Mouse (Mus musculus): ENCODE measurements at regions not wholly inside any gene's neighbourhood (a gene's known extent, or its start where the extent isn't known, plus 50 kb on each side); places are given as distances from the start of the nearest gene placed in this dataset.
A peak's percentile ranks its signal among the peaks of the same experiment; 100 is the strongest.

GRCm38 (mm10) chr3:101749841-101750240 is 98.9 kb downstream of the Mab21l3 start:
- Histone ChIP-seq H3K27ac (ENCODE audit: low read depth, low read length) (no peak overlapping the region), H3K27me3 (ENCODE audit: control insufficient read depth, insufficient read depth, low read length) (no peaks in the 10 kb centered on the region), H3K4me1 (replicated peaks; ENCODE audit: control insufficient read depth, insufficient read depth, low read length) (no peaks in the 10 kb centered on the region), H3K9ac (ENCODE audit: low read length) (no peak overlapping the region), H3K9me3 (ENCODE audit: control insufficient read depth, low read length) (no peaks in the 10 kb centered on the region; the same call in 1 of the 2 replicates), H3K36me3 (ENCODE audit: control insufficient read depth, insufficient read depth, low read length) (no peaks in the 10 kb centered on the region), H3K4me3 (ENCODE audit: low read depth, low read length) (no peak overlapping the region), H3K4me2 (ENCODE audit: low read depth, low read length, severe bottlenecking) (no peak overlapping the region)
- ATAC-seq (replicated peaks; ENCODE audit: low FRiP score), result no peak
- DNase-seq (ENCODE audit: low spot score), result no peak
- 55% methylated on average over 3 of the region's 3 CpGs for WGBS

GRCm38 (mm10) chr3:101749031-101749632 is 99.6 kb downstream of the Mab21l3 start:
- Histone ChIP-seq H3K4me3 (ENCODE audit: low read depth, low read length) (no peak overlapping the region), H3K9me3 (ENCODE audit: control insufficient read depth, low read length) (no peaks in the 10 kb centered on the region; the same call in 1 of the 2 replicates), H3K4me1 (replicated peaks; ENCODE audit: control insufficient read depth, insufficient read depth, low read length) (no peaks in the 10 kb centered on the region), H3K9ac (ENCODE audit: low read length) (no peak overlapping the region), H3K36me3 (ENCODE audit: control insufficient read depth, insufficient read depth, low read length) (no peaks in the 10 kb centered on the region), H3K4me2 (ENCODE audit: low read depth, low read length, severe bottlenecking) (no peak overlapping the region), H3K27ac (ENCODE audit: low read depth, low read length) (no peak overlapping the region), H3K27me3 (ENCODE audit: control insufficient read depth, insufficient read depth, low read length) (no peaks in the 10 kb centered on the region)
- ATAC-seq (replicated peaks; ENCODE audit: low FRiP score) (no peak), DNase-seq (ENCODE audit: low spot score) (no peak)
- WGBS, result 74% methylated on average over 3 of the region's 3 CpGs

GRCm38 (mm10) chr3:101748186-101748585 is 100.6 kb downstream of the Mab21l3 start:
- WGBS, result 53% methylated on average over 4 of the region's 4 CpGs
- no peak for ATAC-seq (replicated peaks; ENCODE audit: low FRiP score)
- H3K27ac ChIP-seq (ENCODE audit: low read depth, low read length), result no peak overlapping the region

GRCm38 (mm10) chr3:101740906-101741305 is 107.9 kb downstream of the Mab21l3 start:
- Histone ChIP-seq H3K4me1 (replicated peaks; ENCODE audit: control insufficient read depth, insufficient read depth, low read length) (no peaks in the 10 kb centered on the region), H3K4me3 (ENCODE audit: low read depth, low read length) (no peak overlapping the region), H3K9ac (ENCODE audit: low read length) (no peak overlapping the region), H3K27me3 (ENCODE audit: control insufficient read depth, insufficient read depth, low read length) (no peaks in the 10 kb centered on the region), H3K36me3 (ENCODE audit: control insufficient read depth, insufficient read depth, low read length) (no peaks in the 10 kb centered on the region), H3K27ac (ENCODE audit: low read depth, low read length) (no peak overlapping the region), H3K4me2 (ENCODE audit: low read depth, low read length, severe bottlenecking) (no peak overlapping the region), H3K9me3 (ENCODE audit: control insufficient read depth, low read length) (no peaks in the 10 kb centered on the region)
- ATAC-seq (replicated peaks; ENCODE audit: low FRiP score) (no peak), DNase-seq (ENCODE audit: low spot score) (no peak)
- 87% methylated on average over 4 of the region's 4 CpGs for WGBS

More at GRCm38 (mm10) chr3:101748186-101748585, 100.6 kb downstream of the Mab21l3 start:
- DNase-seq (ENCODE audit: low spot score), result no peak
- Histone ChIP-seq H3K27me3 (ENCODE audit: control insufficient read depth, insufficient read depth, low read length) (no peaks in the 10 kb centered on the region), H3K4me1 (replicated peaks; ENCODE audit: control insufficient read depth, insufficient read depth, low read length) (no peaks in the 10 kb centered on the region), H3K4me2 (ENCODE audit: low read depth, low read length, severe bottlenecking) (no peak overlapping the region), H3K9me3 (ENCODE audit: control insufficient read depth, low read length) (no peaks in the 10 kb centered on the region), H3K36me3 (ENCODE audit: control insufficient read depth, insufficient read depth, low read length) (no peaks in the 10 kb centered on the region), H3K4me3 (ENCODE audit: low read depth, low read length) (no peak overlapping the region), H3K9ac (ENCODE audit: low read length) (no peak overlapping the region)

DNA sequence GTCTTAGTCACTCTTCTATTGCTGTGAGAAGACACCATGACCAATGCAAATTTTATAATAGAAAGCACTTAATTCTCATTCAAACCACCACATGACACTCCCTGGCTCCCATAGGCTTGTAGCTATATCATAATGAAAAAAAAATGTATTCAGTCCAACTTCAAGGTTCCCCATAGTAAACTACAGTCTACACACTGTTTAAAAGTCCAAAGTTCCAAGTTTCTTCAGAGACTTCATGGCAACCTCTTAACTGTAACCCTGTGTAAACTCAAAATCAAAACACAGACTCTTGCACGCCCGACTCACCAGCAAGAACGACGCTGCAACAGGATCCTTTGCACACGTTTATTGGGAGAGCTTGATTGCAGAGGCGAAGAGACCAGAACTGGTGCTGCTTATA is 111.6 kb downstream of the Mab21l3 start:
- ATAC-seq (replicated peaks; ENCODE audit: low FRiP score) (no peak), DNase-seq (ENCODE audit: low spot score) (peak; percentile 3)
- no peak overlapping the region for H3K27ac ChIP-seq (ENCODE audit: low read depth, low read length)
- H3K9me3 ChIP-seq (ENCODE audit: control insufficient read depth, low read length), result no peaks in the 10 kb centered on the region
- no peak overlapping the region for H3K4me2 ChIP-seq (ENCODE audit: low read depth, low read length, severe bottlenecking)
- H3K36me3 ChIP-seq (ENCODE audit: control insufficient read depth, insufficient read depth, low read length), result no peaks in the 10 kb centered on the region
- WGBS, result 94% methylated on average over 6 of the region's 6 CpGs
- H3K27me3 ChIP-seq (ENCODE audit: control insufficient read depth, insufficient read depth, low read length), result no peaks in the 10 kb centered on the region
- no peaks in the 10 kb centered on the region for H3K4me1 ChIP-seq (replicated peaks; ENCODE audit: control insufficient read depth, insufficient read depth, low read length)
- H3K9ac ChIP-seq (ENCODE audit: low read length), result no peak overlapping the region
- no peak overlapping the region for H3K4me3 ChIP-seq (ENCODE audit: low read depth, low read length)

DNA sequence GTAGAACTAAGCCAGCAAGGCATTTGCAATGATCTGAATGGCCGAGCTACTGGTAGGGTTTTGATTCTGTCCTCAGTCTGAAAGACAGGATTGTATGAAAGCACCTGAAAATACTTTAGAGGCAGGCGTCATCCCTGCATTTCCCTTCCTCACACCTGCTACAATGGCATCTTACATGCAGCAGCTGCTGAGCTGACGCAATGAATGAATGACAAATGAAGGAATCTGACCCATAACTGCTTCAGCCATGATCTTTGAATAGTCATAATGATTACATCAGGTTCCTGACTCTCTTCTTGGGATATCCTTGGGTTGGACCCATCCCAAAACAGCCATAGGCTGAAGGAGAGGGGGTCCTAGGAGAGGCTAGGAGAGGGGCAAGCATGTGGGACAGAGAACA is 119.7 kb downstream of the Mab21l3 start:
- DNase-seq (ENCODE audit: low spot score), result no peak

GRCm38 (mm10) chr3:101722926-101723325 is 118.4 kb upstream of the Atp1a1 start:
- H3K27ac ChIP-seq (ENCODE audit: low read depth, low read length), result no peak overlapping the region
- H3K27me3 ChIP-seq (ENCODE audit: control insufficient read depth, insufficient read depth, low read length), result no peaks in the 10 kb centered on the region
- no peaks in the 10 kb centered on the region for H3K9me3 ChIP-seq (ENCODE audit: control insufficient read depth, low read length)
- DNase-seq (ENCODE audit: low spot score), result no peak
- H3K9ac ChIP-seq (ENCODE audit: low read length), result no peak overlapping the region
- H3K4me1 ChIP-seq (replicated peaks; ENCODE audit: control insufficient read depth, insufficient read depth, low read length), result no peaks in the 10 kb centered on the region
- WGBS, result 35% methylated on average over 6 of the region's 6 CpGs
- no peak overlapping the region for H3K4me3 ChIP-seq (ENCODE audit: low read depth, low read length)
- H3K36me3 ChIP-seq (ENCODE audit: control insufficient read depth, insufficient read depth, low read length), result no peaks in the 10 kb centered on the region
- ATAC-seq (replicated peaks; ENCODE audit: low FRiP score), result no peak
- H3K4me2 ChIP-seq (ENCODE audit: low read depth, low read length, severe bottlenecking), result no peak overlapping the region

More for the DNA sequence above, 119.7 kb downstream of the Mab21l3 start:
- H3K9me3 ChIP-seq (ENCODE audit: control insufficient read depth, low read length), result no peaks in the 10 kb centered on the region
- H3K36me3 ChIP-seq (ENCODE audit: control insufficient read depth, insufficient read depth, low read length), result no peaks in the 10 kb centered on the region
- H3K27me3 ChIP-seq (ENCODE audit: control insufficient read depth, insufficient read depth, low read length), result no peaks in the 10 kb centered on the region
- H3K4me2 ChIP-seq (ENCODE audit: low read depth, low read length, severe bottlenecking), result no peak overlapping the region
- H3K4me3 ChIP-seq (ENCODE audit: low read depth, low read length), result no peak overlapping the region
- 82% methylated on average over 3 of the region's 3 CpGs for WGBS
- no peak overlapping the region for H3K9ac ChIP-seq (ENCODE audit: low read length)
- no peak overlapping the region for H3K27ac ChIP-seq (ENCODE audit: low read depth, low read length)
- ATAC-seq (replicated peaks; ENCODE audit: low FRiP score), result no peak
- no peaks in the 10 kb centered on the region for H3K4me1 ChIP-seq (replicated peaks; ENCODE audit: control insufficient read depth, insufficient read depth, low read length)

DNA sequence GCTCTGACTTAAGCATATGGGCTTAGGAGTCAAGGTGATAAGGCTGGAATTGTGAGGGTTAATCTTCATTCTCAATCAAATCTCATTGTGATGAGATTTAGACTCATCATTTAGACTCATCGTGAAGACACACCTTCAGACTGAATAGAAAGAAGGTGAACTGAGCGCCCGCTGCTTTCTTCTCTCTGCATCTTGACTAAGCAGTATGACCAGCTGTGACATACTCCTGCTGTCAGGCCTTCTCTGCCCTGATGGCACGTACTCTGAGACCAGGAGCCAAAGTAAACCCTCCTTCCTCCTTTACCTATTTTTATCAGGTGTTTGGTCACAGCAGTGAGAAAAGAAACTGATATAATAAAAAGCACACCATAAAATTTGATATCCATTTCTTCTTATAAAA is 117.5 kb upstream of the Atp1a1 start:
- Histone ChIP-seq H3K9me3 (ENCODE audit: control insufficient read depth, low read length) (no peaks in the 10 kb centered on the region), H3K4me1 (replicated peaks; ENCODE audit: control insufficient read depth, insufficient read depth, low read length) (no peaks in the 10 kb centered on the region), H3K4me2 (ENCODE audit: low read depth, low read length, severe bottlenecking) (no peak overlapping the region), H3K36me3 (ENCODE audit: control insufficient read depth, insufficient read depth, low read length) (no peaks in the 10 kb centered on the region), H3K4me3 (ENCODE audit: low read depth, low read length) (no peak overlapping the region), H3K27ac (ENCODE audit: low read depth, low read length) (no peak overlapping the region), H3K9ac (ENCODE audit: low read length) (no peak overlapping the region), H3K27me3 (ENCODE audit: control insufficient read depth, insufficient read depth, low read length) (no peaks in the 10 kb centered on the region)
- WGBS, result 93% methylated on average over 4 of the region's 4 CpGs
- no peak for DNase-seq (ENCODE audit: low spot score)
- no peak for ATAC-seq (replicated peaks; ENCODE audit: low FRiP score)

- H3K27ac ChIP-seq (ENCODE audit: low read depth, low read length), result no peak overlapping the region
- no peak overlapping the region for H3K4me3 ChIP-seq (ENCODE audit: low read depth, low read length)
- peaks cover 13% of the 10 kb centered on the region for H3K4me1 ChIP-seq (replicated peaks; ENCODE audit: control insufficient read depth, insufficient read depth, low read length)
- DNase-seq (ENCODE audit: low spot score), result peak; percentile 18
- no peaks in the 10 kb centered on the region for H3K9me3 ChIP-seq (ENCODE audit: control insufficient read depth, low read length)
- no peaks in the 10 kb centered on the region for H3K36me3 ChIP-seq (ENCODE audit: control insufficient read depth, insufficient read depth, low read length)
- no peaks in the 10 kb centered on the region for H3K27me3 ChIP-seq (ENCODE audit: control insufficient read depth, insufficient read depth, low read length)
- no peak overlapping the region for H3K4me2 ChIP-seq (ENCODE audit: low read depth, low read length, severe bottlenecking)
- no peak for ATAC-seq (replicated peaks; ENCODE audit: low FRiP score)
- H3K9ac ChIP-seq (ENCODE audit: low read length), result no peak overlapping the region
Observed at GRCm38 (mm10) chr3:101715416-101715815, 110.9 kb upstream of the Atp1a1 start.
